Mouse (Mus musculus) brown adipose tissue, adult 24 weeks (tissue): Measurements from ENCODE around the gene Olfr1418. TPM values are rescaled to one million over a fixed set of nuclear protein-coding genes. Genes with fewer than 3 reads are reported as not detected.
"Not testable (repeated sequence)": the region's sequence is repeated elsewhere in the genome, so short reads cannot be mapped to it uniquely, and the experiment has no call there.

Experiments used
- H3K27ac ChIP-seq: fragments of 200-500 bp; replicated peaks from 2 replicates; pipeline ENCODE4 v1.5.1; 2012; ENCODE audit warnings: low read depth, mild to moderate bottlenecking, low read length
- H3K4me1 ChIP-seq: fragments of 200-500 bp; 2 replicates; pipeline ENCODE4 v1.6.1; 2012; ENCODE audit warnings: low read length, mixed read lengths; ENCODE audit not compliant: control insufficient read depth, insufficient read depth, insufficient read length
- H3K4me3 ChIP-seq: fragments of 200-500 bp; 2 replicates; pipeline ENCODE4 v1.5.1; 2012; ENCODE audit warnings: low read depth, mild to moderate bottlenecking, low read length, moderate library complexity; ENCODE audit not compliant: insufficient read depth
- polyA plus RNA-seq: library from polyadenylated mRNA; stranded (reverse); fragments of >200 nt; gene quantifications from 2 replicates; pipeline ENCODE4 v1.2.4, GENCODE M21; 2012; ENCODE audit not compliant: missing spikeins, insufficient read depth, insufficient read length

Gene Olfr1418
- polyA plus RNA-seq: not detected in 2 replicates

- Histone ChIP-seq H3K27ac (no peak within 1 kb of the TSS), H3K4me3 (no peak within 1 kb of the TSS), H3K4me1 (no peaks in the 10 kb centered on the region)
These were observed at the start of gene Olfr1418 for GRCm38 (mm10) chr19:11860966-11861365. TSS of gene Olfr1418 (minus strand) at chr19:11861066.

- no peak within 1 kb of the TSS for H3K4me3 ChIP-seq
- no peak within 1 kb of the TSS for H3K27ac ChIP-seq
- H3K4me1 ChIP-seq: no peaks in the 10 kb centered on the region
These were observed 25.4 kb upstream of the Olfr1418 start, which contains the start of gene Olfr1420 for GRCm38 (mm10) chr19:11886265-11886664. TSS of gene Olfr1420 (plus strand) at chr19:11886565.

- H3K4me1 ChIP-seq, H3K4me3 ChIP-seq, H3K27ac ChIP-seq: not testable (repeated sequence)
These were observed 17.5 kb upstream of the Olfr1418 start for GRCm38 (mm10) chr19:11878404-11878803.

- Histone ChIP-seq H3K4me1 (no peaks in the 10 kb centered on the region), H3K4me3 (no peak within 1 kb of the TSS), H3K27ac (no peak within 1 kb of the TSS)
These were observed 14.1 kb upstream of the Olfr1418 start, which contains the start of gene Olfr1419 for GRCm38 (mm10) chr19:11875006-11875405. TSS of gene Olfr1419 (minus strand) at chr19:11875106.

- Histone ChIP-seq H3K4me3 (no peak overlapping the region), H3K27ac (no peak overlapping the region), H3K4me1 (no peaks in the 10 kb centered on the region)
These were observed 7.0 kb upstream of the Olfr1418 start for GRCm38 (mm10) chr19:11867837-11868236.

- H3K4me1 ChIP-seq: no peaks in the 10 kb centered on the region
- H3K27ac ChIP-seq: no peak overlapping the region
- no peak overlapping the region for H3K4me3 ChIP-seq
These were observed 4.4 kb downstream of the Olfr1418 start for GRCm38 (mm10) chr19:11856506-11856905.

GRCm38 (mm10) chr19:11854821-11855220, 6.0 kb downstream of the Olfr1418 start:
- Histone ChIP-seq H3K4me1 (no peaks in the 10 kb centered on the region), H3K27ac (no peak overlapping the region), H3K4me3 (no peak overlapping the region)

- Histone ChIP-seq H3K4me1 (no peaks in the 10 kb centered on the region), H3K27ac (no peak overlapping the region), H3K4me3 (no peak overlapping the region)
These were observed 8.2 kb downstream of the Olfr1418 start for GRCm38 (mm10) chr19:11852652-11853051.

- no peak overlapping the region for H3K4me3 ChIP-seq
These were observed 14.5 kb downstream of the Olfr1418 start for GRCm38 (mm10) chr19:11846333-11846732.

GRCm38 (mm10) chr19:11839119-11839518, 21.7 kb downstream of the Olfr1418 start, which contains the start of gene Olfr1417:
TSS of gene Olfr1417 (minus strand) at chr19:11839219.
- H3K27ac ChIP-seq: no peak within 1 kb of the TSS
- no peak within 1 kb of the TSS for H3K4me3 ChIP-seq
- no peaks in the 10 kb centered on the region for H3K4me1 ChIP-seq

More at GRCm38 (mm10) chr19:11846333-11846732, 14.5 kb downstream of the Olfr1418 start:
- Histone ChIP-seq H3K27ac (no peak overlapping the region), H3K4me1 (no peaks in the 10 kb centered on the region)

GRCm38 (mm10) chr19:11823346-11824065, 37.4 kb downstream of the Olfr1418 start:
- Histone ChIP-seq H3K4me1 (no peaks in the 10 kb centered on the region), H3K4me3 (no peak overlapping the region), H3K27ac (no peak overlapping the region)

GRCm38 (mm10) chr19:11820211-11820610, 40.7 kb downstream of the Olfr1418 start:
- Histone ChIP-seq H3K27ac (no peak overlapping the region), H3K4me1 (0 out of 2 replicates have a peak, but pooled peaks cover 1% of the 10 kb centered on the region), H3K4me3 (peak overlapping the region; percentile 83)

- Histone ChIP-seq H3K4me3 (peak overlapping the region; percentile 83), H3K4me1 (0 out of 2 replicates have a peak, but pooled peaks cover 2% of the 10 kb centered on the region), H3K27ac (peak overlapping the region; percentile 25)
These were observed 41.1 kb downstream of the Olfr1418 start for GRCm38 (mm10) chr19:11819800-11820199.

- Histone ChIP-seq H3K4me3 (peak within 1 kb of the TSS; percentile 83), H3K27ac (peak within 1 kb of the TSS; percentile 79), H3K4me1 (0 out of 2 replicates have a peak, but pooled peaks cover 2% of the 10 kb centered on the region)
These were observed 41.6 kb downstream of the Olfr1418 start, which contains the start of gene Stx3 for GRCm38 (mm10) chr19:11819143-11819700. TSS of gene Stx3 (minus strand) at chr19:11819403.
